Mouse (Mus musculus): ENCODE data around the gene Hmga1b.
"Not testable (repeated sequence)": the region's sequence is repeated elsewhere in the genome, so short reads cannot be mapped to it uniquely, and the experiment has no call there.

The Hmga1b gene

GRCm38 (mm10) chr11:120762672-120763041 is at the start of gene Hmga1b:
Gene Hmga1b, plus strand, starts transcription at chr11:120762794.
- not testable (repeated sequence) for DNase-seq (ENCODE audit: low read depth)

GRCm38 (mm10) chr11:120713580-120714518 is 48.7 kb upstream of the Hmga1b start, which contains the start of the genes Cenpx and Lrrc45:
Gene Cenpx, minus strand, starts transcription at chr11:120713738.
Gene Lrrc45, plus strand, starts transcription at chr11:120713925.
- DNase-seq (ENCODE audit: low read depth), result peak; percentile 99

DNA sequence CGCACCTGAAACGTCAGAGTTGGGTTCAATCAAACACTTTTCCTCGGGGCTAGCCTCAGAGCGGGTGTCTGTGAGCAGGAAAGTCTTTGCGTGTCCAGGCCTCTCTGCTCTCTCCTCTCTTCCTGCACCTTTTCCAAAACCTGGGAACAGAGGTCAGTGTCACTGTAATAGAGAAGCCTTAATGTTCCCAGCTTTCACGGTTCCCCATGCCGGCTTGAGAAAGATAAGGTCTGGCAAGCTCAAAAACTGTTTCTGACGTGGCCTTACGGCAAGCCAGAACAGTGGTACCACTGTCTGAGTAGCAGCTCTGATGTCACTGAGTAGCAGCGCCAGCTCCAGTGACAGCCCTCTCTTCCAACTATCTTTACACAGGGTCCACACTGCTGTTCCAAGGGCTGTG is 48.0 kb upstream of the Hmga1b start:
- DNase-seq (ENCODE audit: low read depth), result no peak

GRCm38 (mm10) chr11:120715131-120715530 is 47.5 kb upstream of the Hmga1b start:
- no peak for DNase-seq (ENCODE audit: low read depth)

DNA sequence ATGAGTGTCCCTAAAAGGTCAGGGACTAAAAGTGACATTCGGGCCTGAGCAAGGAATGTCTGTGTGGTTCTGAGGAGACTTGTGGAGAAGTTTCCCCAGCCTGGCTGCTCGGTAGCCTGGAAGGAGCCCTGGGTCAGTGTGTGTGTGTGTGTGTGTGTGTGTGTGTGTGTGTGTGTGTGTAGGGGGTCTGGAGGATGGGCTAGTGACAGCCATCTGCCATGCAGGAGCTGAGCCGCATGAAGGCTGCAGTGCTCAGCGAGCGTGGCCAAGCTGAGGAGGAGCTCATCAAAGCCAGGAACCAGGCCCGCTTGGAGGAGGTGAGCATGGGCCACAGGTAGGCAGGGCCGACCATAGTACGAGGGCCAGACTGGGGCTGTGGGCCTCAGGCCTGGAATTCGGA is 43.4 kb upstream of the Hmga1b start:
- no peak for DNase-seq (ENCODE audit: low read depth)

GRCm38 (mm10) chr11:120719841-120720376 is 42.7 kb upstream of the Hmga1b start:
- no peak for DNase-seq (ENCODE audit: low read depth)

DNA sequence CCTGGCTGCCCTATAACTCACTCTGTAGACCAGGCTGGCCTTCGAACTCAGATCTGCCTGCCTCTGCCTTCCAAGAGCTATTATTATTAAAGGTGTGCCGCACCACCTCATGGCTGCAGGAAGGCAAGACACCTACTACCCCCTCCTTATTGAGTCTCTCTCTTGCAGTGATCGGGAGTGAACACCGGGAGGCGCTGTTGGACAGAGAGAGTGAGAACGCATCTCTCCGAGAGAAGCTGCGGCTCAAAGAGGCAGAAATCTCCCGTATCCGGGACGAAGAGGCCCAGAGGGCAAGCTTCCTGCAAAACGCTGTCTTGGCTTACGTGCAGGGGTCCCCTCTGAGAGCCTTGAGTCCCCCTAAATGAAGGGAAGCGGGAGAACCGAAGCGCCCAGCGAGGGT is 42.1 kb upstream of the Hmga1b start:
- peak; percentile 76 for DNase-seq (ENCODE audit: low read depth)

GRCm38 (mm10) chr11:120721124-120722066 is 41.2 kb upstream of the Hmga1b start, which contains the start of gene Rac3:
Gene Rac3, plus strand, starts transcription at chr11:120721470.
- no peak for DNase-seq (ENCODE audit: low read depth)

DNA sequence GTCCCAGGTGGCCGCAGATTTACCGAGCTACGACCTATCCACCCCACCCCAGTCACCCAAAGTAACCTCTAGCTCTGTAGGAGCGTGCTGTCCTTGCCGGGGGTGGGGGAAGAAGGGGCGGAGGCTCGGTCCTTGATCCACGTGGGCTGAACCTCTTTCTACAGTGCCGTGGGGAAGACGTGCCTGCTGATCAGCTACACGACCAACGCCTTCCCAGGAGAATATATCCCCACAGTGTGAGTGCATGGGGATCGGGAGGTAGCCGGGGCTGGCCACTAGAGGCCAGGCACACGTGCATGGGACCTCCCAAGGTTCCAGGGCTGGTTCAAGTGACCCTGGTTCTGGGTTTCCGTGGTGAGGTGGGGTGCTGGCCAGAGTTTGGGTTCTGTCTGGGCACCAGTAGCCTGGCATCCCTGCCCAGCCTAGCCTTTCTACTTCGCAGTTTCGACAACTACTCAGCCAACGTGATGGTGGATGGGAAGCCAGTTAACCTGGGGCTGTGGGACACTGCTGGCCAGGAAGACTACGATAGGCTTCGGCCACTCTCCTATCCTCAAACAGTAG is 40.4 kb upstream of the Hmga1b start:
- DNase-seq (ENCODE audit: low read depth), result no peak

DNA sequence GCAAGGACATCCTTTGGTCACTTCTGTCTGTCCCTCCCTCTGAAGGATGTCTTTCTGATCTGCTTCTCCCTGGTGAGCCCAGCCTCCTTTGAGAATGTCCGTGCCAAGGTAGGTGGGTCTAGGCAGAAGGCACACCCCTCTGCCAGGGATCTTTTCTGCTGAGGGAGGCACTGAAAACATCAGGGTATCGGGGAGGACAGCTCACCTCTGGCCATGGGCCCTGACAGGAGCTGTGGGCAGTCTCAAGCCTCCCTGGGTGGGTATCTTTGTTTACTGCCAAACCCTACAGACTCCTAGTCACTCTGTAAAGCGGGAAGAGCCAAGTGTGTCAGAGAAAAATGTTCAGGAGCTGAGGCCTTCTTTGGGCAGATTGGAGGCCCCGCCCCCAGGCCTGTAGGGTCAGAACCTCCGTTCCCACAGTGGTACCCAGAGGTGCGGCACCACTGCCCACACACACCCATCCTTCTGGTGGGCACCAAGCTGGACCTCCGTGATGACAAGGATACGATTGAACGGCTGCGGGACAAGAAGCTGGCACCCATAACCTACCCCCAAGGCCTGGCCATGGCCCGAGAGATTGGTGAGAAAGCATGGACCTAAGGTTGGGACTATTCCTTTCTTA is 39.7 kb upstream of the Hmga1b start:
- no peak for DNase-seq (ENCODE audit: low read depth)

DNA sequence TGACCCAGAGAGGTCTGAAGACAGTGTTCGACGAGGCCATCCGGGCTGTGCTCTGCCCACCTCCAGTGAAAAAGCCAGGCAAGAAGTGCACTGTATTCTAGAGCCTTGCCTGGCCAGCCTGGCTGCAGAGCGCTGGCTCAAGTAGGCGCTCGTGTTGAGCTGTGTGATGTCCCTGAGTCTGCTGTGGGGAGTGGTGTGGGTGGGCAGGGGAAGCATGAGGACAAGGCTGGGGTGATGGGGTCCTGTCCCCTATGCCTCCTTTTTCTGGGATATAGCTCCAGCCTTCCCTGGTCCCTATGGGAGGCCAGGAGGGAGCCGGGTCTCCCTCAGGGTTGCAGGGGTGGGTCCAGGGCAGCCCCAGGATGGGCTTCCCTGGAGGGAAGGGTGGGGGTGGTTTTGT is 39.1 kb upstream of the Hmga1b start:
- no peak for DNase-seq (ENCODE audit: low read depth)

GRCm38 (mm10) chr11:120726243-120727168 is 36.1 kb upstream of the Hmga1b start:
- no peak for DNase-seq (ENCODE audit: low read depth)

DNA sequence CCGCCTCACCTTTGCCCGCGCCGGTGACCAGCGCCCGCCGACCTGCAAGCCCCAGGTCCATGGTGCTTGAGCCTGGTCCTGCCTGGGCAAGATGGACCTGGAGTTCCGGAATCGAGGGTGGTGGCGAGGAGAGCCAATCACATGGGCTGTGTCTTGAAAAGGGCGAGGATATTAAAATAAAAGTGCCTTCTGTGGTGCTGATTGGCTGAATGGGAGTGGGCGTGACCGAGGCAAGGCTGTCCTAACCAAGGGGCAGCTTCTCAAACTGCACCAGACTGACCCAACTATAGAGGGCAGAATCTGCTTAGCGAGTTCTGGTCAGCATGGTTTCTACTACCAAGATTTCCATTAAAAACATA is 35.4 kb upstream of the Hmga1b start, which contains the start of gene Dcxr:
Gene Dcxr (minus strand): TSS at position 113 of the 359 bp plus-strand sequence.
- peak; percentile 98 for DNase-seq (ENCODE audit: low read depth)

DNA sequence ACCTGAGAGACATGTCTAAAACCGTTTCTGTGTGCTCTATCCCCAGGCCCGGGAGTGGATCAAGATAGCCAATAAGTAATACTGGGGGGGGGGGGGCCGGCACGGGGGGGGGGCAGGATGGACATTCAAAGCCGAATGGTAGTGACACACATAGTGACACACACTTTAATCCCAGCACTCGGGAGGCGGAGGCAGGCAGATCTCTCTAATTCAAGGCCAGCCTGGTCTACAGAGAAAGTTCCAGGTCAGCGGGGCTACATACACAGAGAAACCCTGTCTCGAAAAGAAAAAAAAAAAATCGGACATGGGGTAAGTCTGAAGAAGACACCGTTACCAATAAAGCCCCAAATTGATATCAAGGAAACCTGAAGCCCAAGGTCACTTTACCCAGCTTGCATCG is 35.0 kb upstream of the Hmga1b start:
- DNase-seq (ENCODE audit: low read depth), result no peak

GRCm38 (mm10) chr11:120728530-120729240 is 33.9 kb upstream of the Hmga1b start:
- DNase-seq (ENCODE audit: low read depth), result no peak

DNA sequence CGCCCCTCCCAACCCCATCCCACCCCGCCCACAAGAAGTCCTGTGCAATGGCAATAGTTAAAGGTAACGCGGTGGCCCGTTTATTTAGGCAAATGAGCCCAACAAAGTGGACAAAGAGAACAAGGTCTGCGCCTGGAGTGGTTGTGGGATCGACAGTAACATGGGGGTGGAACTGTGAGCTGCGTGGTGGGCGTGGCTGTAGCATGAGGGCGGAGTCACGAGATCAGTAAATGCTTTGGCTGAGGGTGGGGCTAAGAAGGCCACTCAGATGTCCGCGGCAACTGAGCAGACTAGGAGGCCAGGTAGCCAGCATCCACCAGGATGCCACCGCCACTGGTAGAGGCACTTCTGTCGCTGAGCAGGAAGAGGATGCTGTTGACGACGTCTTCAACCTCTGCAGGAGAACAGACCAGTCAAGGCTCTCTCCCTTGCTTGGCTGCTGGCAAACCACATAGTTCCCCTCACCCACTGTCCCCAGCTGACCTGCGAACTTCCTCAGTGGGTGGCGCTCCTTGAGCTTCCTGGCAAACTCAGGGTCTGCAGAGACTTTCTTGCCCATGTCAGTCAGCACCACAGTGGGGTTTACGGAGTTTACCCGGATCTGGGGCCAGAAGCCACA is 33.1 kb upstream of the Hmga1b start:
- peak; percentile 52 for DNase-seq (ENCODE audit: low read depth)

- no peak for DNase-seq (ENCODE audit: low read depth)
These were observed 32.2 kb upstream of the Hmga1b start for GRCm38 (mm10) chr11:120730331-120730870.

DNA sequence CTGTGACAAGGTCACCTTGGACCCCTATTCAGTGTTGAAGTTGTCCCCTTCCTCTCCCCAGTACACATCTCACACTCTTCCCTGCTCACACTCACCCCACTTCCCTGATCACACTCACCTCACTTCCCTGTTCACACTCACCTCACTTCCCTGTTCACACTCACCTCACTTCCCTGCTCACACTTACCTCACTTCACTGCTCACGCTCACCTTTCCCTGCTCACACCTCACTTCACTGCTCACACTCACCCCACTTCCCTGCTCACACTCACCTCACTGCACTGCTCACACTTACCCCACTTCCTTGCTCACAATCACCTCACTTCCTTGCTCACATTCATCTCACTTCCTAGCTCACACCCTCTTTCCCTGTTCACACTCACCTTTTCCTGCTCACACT is 31.2 kb upstream of the Hmga1b start:
- DNase-seq (ENCODE audit: low read depth), result no peak

All from 416B (cell line).